Mouse (Mus musculus) lung, postnatal 0 days (tissue): ENCODE measurements around the gene Dscam. TPM values are rescaled to one million over a fixed set of nuclear protein-coding genes. Genes with fewer than 3 reads are reported as not detected.

Source experiments
- ATAC-seq: fragments of 200-750 bp; cut with Nextera tagmentation; 2 replicates; pipeline ENCODE4 v1.8.0; 2017; ENCODE audit warnings: moderate library complexity
- DNase-seq: peaks from one replicate; pipeline ENCODE4 v3.0.0-alpha.2; 2016; ENCODE audit warnings: low spot score
- H3K27ac ChIP-seq: fragments of 300-500 bp; sonication (generic); 2 replicates; pipeline ENCODE4 v1.5.1; 2014; ENCODE audit warnings: antibody characterized with exemption, mild to moderate bottlenecking, low read length, mixed read lengths
- H3K27me3 ChIP-seq: fragments of 300-500 bp; sonication (generic); replicated peaks from 2 replicates; pipeline ENCODE4 v1.6.1; 2014; ENCODE audit warnings: low read length, mixed read lengths; ENCODE audit not compliant: insufficient read depth
- H3K36me3 ChIP-seq: fragments of 300-500 bp; sonication (generic); 2 replicates; pipeline ENCODE4 v1.6.1; 2014; ENCODE audit warnings: low read length, mixed read lengths; ENCODE audit not compliant: insufficient read depth
- H3K4me1 ChIP-seq: fragments of 300-500 bp; sonication (generic); 2 replicates; pipeline ENCODE4 v1.6.1; 2014; ENCODE audit warnings: antibody characterized with exemption, low read depth, low read length, mixed read lengths; ENCODE audit not compliant: insufficient read depth
- H3K4me2 ChIP-seq: fragments of 300-500 bp; sonication (generic); replicated peaks from 2 replicates; pipeline ENCODE4 v1.6.1; 2014; ENCODE audit warnings: low read depth, mild to moderate bottlenecking, low read length, moderate library complexity, mixed read lengths
- H3K4me3 ChIP-seq: fragments of 300-500 bp; sonication (generic); 2 replicates; pipeline ENCODE4 v1.5.1; 2014; ENCODE audit warnings: low read depth, low read length
- H3K9ac ChIP-seq: fragments of 300-500 bp; sonication (generic); replicated peaks from 2 replicates; pipeline ENCODE4 v1.6.1; 2014; ENCODE audit warnings: low read depth, mild to moderate bottlenecking
- H3K9me3 ChIP-seq: fragments of 300-500 bp; sonication (generic); 2 replicates; pipeline ENCODE4 v1.6.1; 2016; ENCODE audit warnings: low read length, mixed read lengths
- CTCF ChIP-seq: IDR thresholded peaks from 2 replicates; pipeline ENCODE4 v1.5.1; 2016; ENCODE audit warnings: antibody characterized with exemption, mild to moderate bottlenecking
- EP300 ChIP-seq: IDR thresholded peaks from 2 replicates; pipeline ENCODE4 v1.6.1; 2016; ENCODE audit warnings: antibody characterized with exemption, mild to moderate bottlenecking, control low read depth
- WGBS: fragments of 180-500 bp; shearing (Covaris S2); extraction: QIAGEN DNeasy Blood & Tissue Kit; methylation state at CpG from one replicate; pipeline ENCODE4 v1.1.7; 2014; 5-methylcytosine and 5-hydroxymethylcytosine counted together
- polyA plus RNA-seq: library from polyadenylated mRNA; unstranded; fragments of >200 nt; fragmentation: Nextera tagmentation; extraction: Ambion mirVana; gene quantifications from 2 replicates; pipeline ENCODE4 v1.2.1, GENCODE M21; 2015

Gene Dscam
- polyA plus RNA-seq, 1 experiment from 2014 or later: not detected

DNA sequence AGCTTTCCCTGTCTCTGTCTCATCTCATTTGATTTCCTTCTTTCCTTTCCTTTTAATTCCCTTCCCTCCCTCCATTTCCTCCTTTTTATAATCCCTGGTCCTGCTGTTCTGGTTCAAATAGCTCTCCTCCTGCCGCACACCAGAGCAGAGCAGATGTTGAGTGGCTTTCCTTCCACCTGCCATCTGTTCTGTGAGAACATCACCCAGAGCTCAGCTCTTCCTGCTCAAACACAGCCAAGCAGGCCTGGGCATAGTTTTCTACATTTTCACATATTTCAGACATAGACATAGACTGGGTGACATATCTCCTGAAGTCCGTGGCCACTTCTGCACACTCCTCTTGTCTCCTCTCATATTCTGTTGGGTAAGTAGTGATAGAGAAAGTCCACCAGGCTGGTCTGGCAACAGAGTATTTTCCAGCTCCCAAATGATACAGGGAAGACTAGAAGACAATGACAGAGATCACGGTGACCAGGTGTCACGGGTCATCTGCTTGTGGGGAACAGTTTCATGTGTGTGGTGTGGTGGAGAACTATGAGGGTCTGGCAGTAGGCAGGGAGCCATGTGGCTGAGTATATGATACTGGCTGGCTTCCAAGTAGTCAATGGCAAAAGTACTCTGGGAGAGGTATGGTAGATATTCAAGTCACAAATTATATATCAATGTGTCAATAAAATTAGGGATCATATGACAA, 536.3 kb downstream of the Dscam start:
- TF ChIP-seq CTCF (no peak), EP300 (no peak)
- whole genome bisulfite sequencing: 81% methylated on average over 4 of the region's 4 CpGs

GRCm38 (mm10) chr16:96630241-96630640, 540.3 kb downstream of the Dscam start:
- no peaks in the 10 kb centered on the region for H3K36me3 ChIP-seq
- no peak overlapping the region for H3K27ac ChIP-seq
- no peaks in the 10 kb centered on the region for H3K9me3 ChIP-seq
- DNase-seq (no peak), ATAC-seq (no peak)
- no peak overlapping the region for H3K9ac ChIP-seq
- TF ChIP-seq CTCF: no peak
- TF ChIP-seq EP300: no peak
- H3K4me3 ChIP-seq: no peak overlapping the region
- no peaks in the 10 kb centered on the region for H3K4me1 ChIP-seq
- no peaks in the 10 kb centered on the region for H3K27me3 ChIP-seq
- no peak overlapping the region for H3K4me2 ChIP-seq
- WGBS: 60% methylated on average over 7 of the region's 7 CpGs

More for the DNA sequence above, 536.3 kb downstream of the Dscam start:
- Histone ChIP-seq H3K9me3 (no peaks in the 10 kb centered on the region), H3K27ac (no peak overlapping the region), H3K4me2 (no peak overlapping the region), H3K9ac (no peak overlapping the region), H3K4me3 (no peak overlapping the region), H3K27me3 (no peaks in the 10 kb centered on the region), H3K4me1 (no peaks in the 10 kb centered on the region), H3K36me3 (no peaks in the 10 kb centered on the region)
- DNase-seq (no peak), ATAC-seq (no peak)

DNA sequence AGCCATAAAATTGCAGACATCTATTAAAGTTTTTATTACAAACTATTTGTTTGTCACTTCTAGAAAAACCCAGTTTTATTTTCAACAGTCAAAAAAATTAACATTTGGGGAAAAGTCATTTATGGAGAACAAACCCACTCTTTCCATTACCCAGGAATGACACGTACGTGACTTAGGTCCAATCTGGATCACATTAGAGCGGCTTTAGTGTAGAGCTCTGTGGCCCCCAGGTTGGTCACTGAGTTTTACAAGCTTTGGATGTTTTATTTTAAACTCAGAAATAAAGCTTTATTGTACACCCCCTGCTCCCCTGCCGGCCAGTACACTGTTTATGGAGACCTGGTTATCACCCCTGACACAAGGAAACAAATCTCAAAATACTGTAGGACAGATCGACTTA, 540.9 kb downstream of the Dscam start:
- Histone ChIP-seq H3K27ac (no peak overlapping the region), H3K9me3 (no peaks in the 10 kb centered on the region), H3K27me3 (no peaks in the 10 kb centered on the region), H3K36me3 (no peaks in the 10 kb centered on the region), H3K4me1 (no peaks in the 10 kb centered on the region), H3K4me2 (no peak overlapping the region), H3K4me3 (no peak overlapping the region), H3K9ac (no peak overlapping the region)
- no peak for TF ChIP-seq CTCF
- no peak for TF ChIP-seq EP300
- ATAC-seq (no peak), DNase-seq (no peak)
- WGBS: 86% methylated on average over 5 of the region's 5 CpGs

GRCm38 (mm10) chr16:96625468-96625867, 545.1 kb downstream of the Dscam start:
- Histone ChIP-seq H3K27ac (no peak overlapping the region), H3K9me3 (no peaks in the 10 kb centered on the region), H3K4me1 (no peaks in the 10 kb centered on the region), H3K27me3 (no peaks in the 10 kb centered on the region), H3K4me3 (no peak overlapping the region), H3K4me2 (no peak overlapping the region), H3K36me3 (no peaks in the 10 kb centered on the region), H3K9ac (no peak overlapping the region)
- 66% methylated on average over 4 of the region's 4 CpGs for WGBS
- ATAC-seq (no peak), DNase-seq (no peak)
- TF ChIP-seq CTCF: no peak
- no peak for TF ChIP-seq EP300

DNA sequence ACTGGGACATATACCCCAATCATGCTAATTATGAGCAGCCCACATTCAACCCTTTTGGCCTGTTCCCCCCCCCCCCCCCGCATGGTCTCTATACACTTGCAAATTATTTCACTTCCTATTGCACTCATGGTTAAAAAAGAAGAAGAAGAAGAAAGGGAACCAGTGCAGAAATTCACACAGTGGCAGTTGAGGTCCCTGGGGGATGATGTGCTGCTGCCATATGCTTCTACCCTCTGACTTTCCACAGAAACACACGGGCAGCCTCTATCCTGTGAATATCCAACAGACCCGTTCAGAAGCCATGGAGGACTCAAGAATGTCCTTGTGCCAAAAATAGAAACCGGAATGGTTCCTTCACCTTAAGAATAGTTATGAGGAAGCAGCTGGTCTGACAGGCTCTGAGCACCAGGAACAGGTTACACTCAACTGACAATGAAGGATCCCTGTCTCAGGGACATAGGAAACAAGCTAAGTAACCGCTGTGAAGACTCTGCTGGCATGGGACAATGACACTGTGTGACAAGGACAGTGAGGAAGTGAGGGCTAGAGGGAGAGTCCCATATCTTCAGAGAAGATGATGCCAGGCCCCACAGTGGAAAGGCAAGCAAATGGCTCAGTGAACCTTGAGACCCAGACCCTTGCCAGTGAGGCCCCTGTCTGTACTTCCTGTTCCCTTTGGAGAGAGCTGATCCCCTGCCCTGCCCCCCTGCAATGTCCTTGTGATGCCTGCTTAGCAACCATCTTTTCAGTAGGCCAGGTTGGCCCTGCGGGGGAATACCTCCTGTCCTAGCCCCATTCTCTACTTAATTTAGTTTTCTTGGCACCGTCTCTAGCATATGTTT, 545.8 kb downstream of the Dscam start:
- Histone ChIP-seq H3K27me3 (no peaks in the 10 kb centered on the region), H3K27ac (no peak overlapping the region)

DNA sequence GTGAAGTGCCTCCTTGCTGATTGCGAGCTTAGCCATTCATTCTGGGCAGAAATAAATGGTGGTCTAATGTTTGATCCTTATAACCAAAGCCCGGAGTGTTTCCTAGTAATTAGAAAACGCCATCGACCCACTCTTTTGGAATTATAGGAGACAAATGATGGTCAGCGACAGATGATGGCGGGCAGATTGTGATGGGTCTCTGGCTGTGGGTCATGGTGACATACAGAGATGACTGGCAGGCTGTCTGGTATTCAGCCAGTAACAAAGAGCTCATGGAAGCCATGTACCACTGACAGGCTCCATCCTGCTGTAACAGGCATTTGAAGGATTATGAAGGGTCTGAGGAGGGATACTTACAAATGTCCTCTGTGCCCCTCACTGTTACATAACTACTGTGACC, 549.7 kb downstream of the Dscam start:
- 88% methylated on average over 6 of the region's 6 CpGs for WGBS
- Histone ChIP-seq H3K36me3 (no peaks in the 10 kb centered on the region), H3K4me3 (no peak overlapping the region), H3K27me3 (no peaks in the 10 kb centered on the region), H3K4me2 (no peak overlapping the region), H3K9ac (no peak overlapping the region), H3K9me3 (no peaks in the 10 kb centered on the region), H3K27ac (no peak overlapping the region), H3K4me1 (no peaks in the 10 kb centered on the region)
- TF ChIP-seq CTCF (no peak), EP300 (no peak)
- no peak for DNase-seq
- ATAC-seq: no peak

More for the DNA sequence above, 545.8 kb downstream of the Dscam start:
- DNase-seq (no peak), ATAC-seq (no peak)
- H3K4me3 ChIP-seq: no peak overlapping the region
- no peaks in the 10 kb centered on the region for H3K36me3 ChIP-seq
- no peaks in the 10 kb centered on the region for H3K4me1 ChIP-seq
- WGBS: 58% methylated on average over 7 of the region's 7 CpGs
- H3K9me3 ChIP-seq: no peaks in the 10 kb centered on the region
- H3K4me2 ChIP-seq: no peak overlapping the region
- no peak for TF ChIP-seq CTCF
- no peak for TF ChIP-seq EP300
- H3K9ac ChIP-seq: no peak overlapping the region
